Mouse (Mus musculus) right cerebral cortex, postnatal 14 days (tissue): ENCODE measurements at regions not wholly inside any gene's neighbourhood (a gene's known extent, or its start where the extent isn't known, plus 50 kb on each side); places are given as distances from the start of the nearest gene placed in this dataset.

Experiments used
- DNase-seq: peaks from one replicate; pipeline ENCODE4 v3.0.0; 2022

- no peak for DNase-seq
Measured at GRCm38 (mm10) chr4:84109771-84110503, 565.1 kb downstream of the Bnc2 start.

DNA sequence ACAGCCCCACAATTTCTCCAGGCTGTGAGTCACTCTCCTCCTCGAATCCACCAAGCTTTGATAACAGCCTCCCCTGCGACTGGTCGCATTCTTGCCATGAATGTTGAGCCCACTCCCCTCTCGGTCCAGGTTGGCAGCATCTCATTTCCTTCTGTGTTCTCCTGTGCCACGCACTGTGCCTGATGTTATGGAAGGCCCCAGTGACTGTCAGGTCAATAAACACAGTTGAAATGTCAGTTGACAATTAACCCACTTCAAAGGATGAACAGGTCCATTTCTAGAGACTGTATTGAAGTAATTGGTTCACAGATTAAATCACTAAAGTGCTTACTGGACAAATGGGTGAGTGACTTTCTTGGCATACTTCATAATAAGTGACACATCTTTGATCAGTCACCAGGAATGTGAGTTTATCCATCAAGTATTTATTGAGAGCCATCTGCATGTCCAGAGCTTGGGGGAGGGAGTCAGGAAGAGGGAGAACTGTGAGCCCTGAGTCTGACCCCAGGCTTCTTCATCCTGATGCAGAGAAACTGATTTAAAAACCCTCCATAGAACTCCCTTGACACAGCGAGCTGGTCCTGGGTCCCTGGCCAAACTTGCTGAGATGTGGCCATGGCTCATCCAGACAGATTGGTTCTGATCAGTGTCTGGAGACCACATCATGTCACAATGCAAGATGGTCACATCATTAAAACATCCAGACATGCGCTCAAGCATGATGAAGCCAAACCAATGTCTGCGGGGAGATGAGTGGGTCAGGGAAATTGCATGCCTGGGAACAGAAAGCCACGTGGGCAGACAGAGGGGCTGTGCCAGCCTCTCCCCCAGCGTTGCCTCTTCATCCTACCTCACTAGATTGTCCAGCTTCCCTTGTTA is 560.7 kb downstream of the Bnc2 start:
- DNase-seq, result no peak

- DNase-seq, result no peak
Measured at GRCm38 (mm10) chr4:84118284-84118919, 556.7 kb downstream of the Bnc2 start.

DNA sequence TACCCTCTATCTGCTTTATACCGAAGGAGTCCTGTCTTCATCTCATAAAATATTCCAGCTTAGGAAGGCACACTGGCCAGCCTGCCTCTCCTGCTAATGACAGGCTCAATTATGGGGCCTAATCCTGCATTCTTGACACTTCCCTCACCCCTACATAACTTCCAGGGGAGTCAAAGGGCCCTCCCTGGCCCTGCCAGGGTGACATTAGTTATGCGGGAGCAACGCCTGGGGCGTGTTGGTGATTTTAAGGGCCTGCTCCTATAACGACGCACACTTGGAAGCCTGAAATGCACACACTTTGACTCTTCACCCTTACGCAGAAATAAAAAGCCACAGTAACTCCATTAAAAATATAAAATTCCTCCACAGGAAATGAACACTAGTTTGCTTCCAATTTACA is 555.5 kb downstream of the Bnc2 start:
- no peak for DNase-seq

DNA sequence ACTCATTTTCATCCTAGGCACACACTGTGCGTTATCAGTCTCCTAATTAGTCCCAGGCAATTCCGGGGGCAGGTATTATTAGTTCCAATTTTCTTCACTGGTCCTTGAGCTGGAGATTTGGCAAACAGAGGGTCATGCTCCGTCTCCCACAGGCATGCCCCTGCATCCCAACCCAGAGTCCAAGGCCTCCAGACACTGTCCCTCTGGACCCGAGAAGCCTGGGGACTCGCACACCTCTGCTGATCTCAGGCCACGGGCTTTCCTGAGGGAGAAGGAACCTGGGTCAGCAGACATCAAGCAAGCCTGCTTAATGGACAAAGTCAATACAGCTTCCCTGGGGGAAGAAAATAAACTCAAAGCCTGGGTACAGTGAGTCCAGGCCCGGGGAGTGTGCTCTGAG is 554.7 kb downstream of the Bnc2 start:
- DNase-seq, result no peak

- DNase-seq, result no peak
Measured at GRCm38 (mm10) chr4:84121442-84121841, 553.6 kb downstream of the Bnc2 start.

GRCm38 (mm10) chr4:84126400-84126799 is 548.7 kb downstream of the Bnc2 start:
- no peak for DNase-seq

DNA sequence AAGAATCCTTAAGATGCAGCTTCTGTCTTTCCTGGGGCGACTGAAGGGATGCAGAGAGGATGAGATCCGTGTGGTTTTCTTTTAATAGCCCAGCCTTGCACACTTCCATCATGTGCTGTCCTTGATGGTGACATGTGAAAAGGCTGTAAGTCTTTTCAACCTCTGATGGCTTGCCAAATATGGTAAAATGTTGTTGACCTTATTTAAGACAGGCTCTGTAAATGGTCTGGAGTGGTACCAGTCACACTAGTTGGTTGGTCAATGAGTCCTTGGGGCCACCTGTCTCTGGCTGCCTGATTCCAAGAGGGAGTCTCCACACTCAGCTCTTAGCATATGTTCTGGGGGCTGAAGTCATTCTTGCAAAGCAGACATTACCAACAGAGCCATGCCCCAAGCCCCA is 547.7 kb downstream of the Bnc2 start:
- no peak for DNase-seq

DNA sequence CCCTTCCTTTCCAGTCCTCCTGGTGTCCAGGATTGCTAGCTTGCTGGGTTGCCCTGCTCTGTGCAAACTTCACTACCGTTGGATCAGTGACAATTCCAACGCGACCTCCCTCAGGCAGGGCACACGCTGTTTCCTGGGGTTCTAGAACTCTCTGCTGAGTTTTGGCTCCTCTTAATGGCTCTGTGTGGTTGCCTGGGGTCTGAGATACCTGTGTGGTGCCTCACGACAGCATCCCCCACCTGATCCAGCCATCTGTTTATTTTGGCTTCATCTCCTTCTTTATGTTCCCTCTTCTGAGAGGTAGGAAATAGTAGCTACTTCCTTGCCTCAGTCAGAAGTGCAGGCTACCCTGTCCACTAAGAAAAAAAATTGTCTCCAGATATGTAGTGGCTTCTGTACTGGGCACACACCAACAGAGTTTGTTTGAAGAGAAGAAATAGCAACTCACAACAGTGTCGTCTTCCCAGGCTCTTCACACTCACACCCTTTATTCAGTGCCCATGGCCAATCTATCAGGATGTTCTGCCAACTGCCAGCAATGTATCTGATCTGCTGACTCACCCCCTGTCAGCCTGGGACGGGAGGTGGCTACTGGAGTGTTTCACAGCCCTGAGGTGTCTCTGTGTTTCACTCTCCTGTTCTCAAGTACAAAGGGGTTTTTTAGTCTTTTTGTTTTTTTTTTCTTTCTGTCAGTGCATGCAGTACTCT is 544.1 kb downstream of the Bnc2 start:
- no peak for DNase-seq

GRCm38 (mm10) chr4:84135740-84136139 is 539.3 kb downstream of the Bnc2 start:
- DNase-seq, result no peak

DNA sequence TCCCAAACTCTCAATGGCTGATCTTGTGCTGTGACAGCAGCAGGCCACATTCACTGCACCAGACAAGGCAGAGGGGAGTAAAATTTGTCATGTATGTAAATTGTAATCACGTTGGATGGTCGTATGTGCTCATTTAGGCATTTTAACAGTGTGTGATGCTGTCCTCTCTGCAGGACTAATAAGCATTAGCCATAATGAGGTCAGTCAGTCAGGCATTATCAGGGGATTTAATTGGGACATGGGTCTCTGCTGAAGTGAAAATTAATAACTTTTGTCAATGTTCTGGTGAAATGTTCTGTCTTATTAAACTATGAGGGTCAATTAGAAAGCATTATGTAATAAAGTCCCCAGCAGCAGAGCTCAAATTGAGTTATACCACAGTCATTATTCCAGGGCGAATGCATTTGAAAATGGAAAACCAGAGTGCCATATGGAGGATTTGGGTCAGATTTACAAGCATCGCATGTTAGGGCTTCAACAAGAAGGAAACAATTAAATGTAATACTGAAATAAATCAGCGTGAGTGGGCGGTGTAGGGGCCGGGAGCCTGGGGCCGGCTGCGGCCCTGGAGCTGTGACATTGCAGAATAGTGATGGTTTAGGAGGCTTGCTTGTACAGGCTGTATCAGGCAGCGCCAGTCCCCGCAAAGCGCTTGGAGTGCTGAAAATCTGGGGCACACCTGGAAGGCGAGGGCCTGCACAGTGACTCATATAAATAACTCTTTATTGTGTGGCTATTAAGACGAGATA is 537.7 kb downstream of the Bnc2 start:
- no peak for DNase-seq

- DNase-seq, result no peak
Measured at GRCm38 (mm10) chr4:84149149-84150050, 525.7 kb downstream of the Bnc2 start.

DNA sequence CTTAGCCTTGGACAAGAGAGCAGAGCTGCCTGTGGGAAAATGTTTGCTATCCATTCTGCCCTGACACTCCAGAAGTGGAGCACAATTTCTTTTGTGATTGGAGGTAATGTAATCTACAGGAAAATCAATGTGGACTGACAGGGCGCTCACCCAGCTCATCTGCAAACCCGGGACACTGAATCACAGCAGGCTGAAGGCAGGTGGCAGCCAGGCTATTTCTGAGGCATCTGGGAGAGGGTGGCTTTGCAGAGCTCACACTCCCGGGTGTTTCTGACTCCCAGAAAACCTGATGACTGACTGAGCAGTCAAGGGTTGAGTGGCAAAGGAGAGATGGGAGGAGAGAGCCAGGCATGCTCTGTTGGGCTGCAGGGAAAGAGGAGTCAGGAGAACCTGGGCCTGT is 524.4 kb downstream of the Bnc2 start:
- DNase-seq, result no peak

- DNase-seq, result no peak
Measured at GRCm38 (mm10) chr4:84151247-84151646, 523.8 kb downstream of the Bnc2 start.

GRCm38 (mm10) chr4:84151971-84152450 is 523.1 kb downstream of the Bnc2 start:
- no peak for DNase-seq

GRCm38 (mm10) chr4:84153571-84153970 is 521.5 kb downstream of the Bnc2 start:
- DNase-seq, result no peak

- DNase-seq, result no peak
Measured at GRCm38 (mm10) chr4:84157911-84158647, 517.0 kb downstream of the Bnc2 start.

DNA sequence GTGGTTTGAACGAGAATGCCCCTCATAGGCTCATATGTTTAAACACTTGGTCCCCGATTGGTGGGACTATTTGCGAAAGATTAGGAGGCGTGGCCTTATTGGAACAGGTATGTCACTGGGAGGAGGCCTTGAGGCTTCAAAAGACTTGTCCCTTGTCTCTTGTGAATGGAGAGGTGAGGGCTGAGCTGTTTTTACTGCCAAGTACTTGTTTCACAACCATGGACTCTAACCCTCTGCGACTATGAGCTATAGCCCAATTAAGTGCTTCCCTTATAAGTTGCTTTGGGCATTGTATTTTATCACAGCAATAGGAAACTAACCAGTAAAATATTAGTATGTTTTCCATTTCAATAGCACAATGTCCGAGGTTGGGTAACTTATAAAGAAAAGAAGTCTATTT is 511.7 kb downstream of the Bnc2 start:
- DNase-seq, result no peak

DNA sequence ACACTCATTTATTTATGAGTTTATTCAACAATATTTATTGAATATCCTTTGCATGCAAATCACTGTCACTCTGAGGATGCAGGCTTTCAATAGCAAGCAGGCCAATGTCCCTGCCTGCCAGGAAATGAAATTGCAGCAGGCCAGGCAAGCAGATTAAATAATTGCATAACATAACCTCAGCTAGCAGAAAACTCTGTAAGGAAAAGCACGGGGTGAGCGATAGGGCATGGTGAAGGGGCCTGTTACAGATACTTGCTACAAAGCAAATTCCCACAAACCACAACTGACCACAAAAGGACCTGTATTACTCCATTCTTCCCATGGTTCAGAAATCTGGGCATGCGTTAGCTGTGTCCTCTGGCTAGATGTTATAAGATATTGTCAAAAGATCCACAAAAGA is 509.8 kb downstream of the Bnc2 start:
- DNase-seq, result no peak

DNA sequence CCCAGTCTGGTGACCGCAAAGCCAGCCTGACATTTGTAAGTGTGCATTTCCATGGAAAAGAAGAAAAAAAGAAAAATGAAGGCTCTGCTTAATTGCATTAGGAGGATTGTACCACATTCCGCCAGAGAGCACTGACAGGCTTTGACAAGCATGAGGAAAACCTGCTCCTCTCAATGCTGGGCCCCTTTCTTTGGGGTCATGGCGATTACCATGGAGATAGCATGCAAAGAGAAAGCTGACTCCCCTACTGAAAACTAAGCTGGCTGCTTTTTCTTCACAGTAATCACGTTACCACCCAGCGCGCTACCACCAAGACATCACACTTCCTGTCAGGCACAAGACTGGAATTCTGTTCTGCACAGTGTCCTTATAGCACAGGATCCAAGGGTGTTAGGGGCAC is 502.2 kb downstream of the Bnc2 start:
- no peak for DNase-seq
